Mouse (Mus musculus): ENCODE measurements around the gene Ppara. TPM values are rescaled to one million over a fixed set of nuclear protein-coding genes. Genes with fewer than 3 reads are reported as not detected.

The Ppara gene
- total RNA-seq, 2 experiments from 2014 or later = 3.3 to 4.2 TPM

DNA sequence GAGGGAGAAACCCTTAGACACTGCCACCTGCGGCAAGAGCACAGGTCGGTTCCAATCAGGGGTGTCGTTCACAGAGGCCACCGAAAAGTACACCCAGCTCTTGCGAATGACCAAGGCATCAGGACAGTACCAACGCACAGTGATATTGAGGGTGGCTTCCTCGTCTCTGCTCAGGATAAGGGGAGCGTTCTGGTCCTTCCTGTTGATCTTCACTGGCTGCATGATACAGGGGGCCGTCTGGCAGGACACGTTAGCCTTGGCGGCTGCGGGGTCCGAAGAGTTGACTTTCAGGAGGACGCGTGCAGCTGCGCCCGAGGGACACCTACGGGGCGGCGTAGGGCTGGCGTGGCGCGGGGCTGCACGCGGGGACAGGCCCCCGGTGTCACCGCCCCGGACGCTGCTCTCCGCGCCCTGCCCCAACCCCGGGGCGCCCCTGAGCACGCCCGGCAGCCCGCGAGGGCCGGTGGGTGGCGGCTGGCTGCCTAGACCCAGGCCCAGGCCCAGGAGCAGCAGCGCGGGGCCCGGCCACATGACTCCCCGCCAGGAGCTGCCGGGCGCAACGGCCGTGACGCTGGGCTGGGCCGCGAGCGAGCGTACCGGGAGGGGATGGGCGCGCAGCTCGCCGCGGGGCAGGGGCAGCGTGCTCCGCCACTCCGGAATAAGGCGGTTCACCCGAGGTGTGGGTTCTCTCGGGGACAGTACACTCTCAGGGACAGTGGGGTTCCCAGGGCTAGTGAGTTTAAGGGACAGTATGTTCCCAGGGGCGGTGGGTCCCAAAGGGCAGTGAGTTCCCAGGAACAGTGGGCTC lies 86.6 kb downstream of the Ppara start, which contains the start of gene Pkdrej:
Gene Pkdrej, minus strand, starts transcription at position 532 of the 808 bp plus-strand sequence.
- intact Hi-C loops (cut with DNase I) = no loop called here
- DNase-seq (ENCODE audit: low spot score in 2 of 2) = peak; percentile 27 to 54

DNA sequence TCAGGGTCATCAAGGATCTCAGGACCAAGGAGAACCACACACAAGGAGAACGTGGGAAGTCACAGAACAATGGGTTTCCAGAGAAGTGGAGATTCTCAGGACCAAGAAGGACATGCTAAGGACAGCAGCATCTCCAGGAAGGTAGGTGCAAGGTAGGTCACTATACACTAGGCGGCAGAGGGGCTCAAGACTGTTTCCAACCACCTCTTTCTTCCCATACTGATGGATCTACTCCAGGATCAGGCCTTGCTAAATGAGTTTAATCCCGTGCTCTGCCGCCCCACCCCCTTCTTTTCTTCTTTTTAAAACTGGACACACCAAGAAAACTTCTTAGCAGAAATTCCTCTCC lies 87.2 kb downstream of the Ppara start:
- DNase-seq (ENCODE audit: low spot score in 2 of 2) = no peak
- intact Hi-C loops (cut with DNase I) = no loop called here

DNA sequence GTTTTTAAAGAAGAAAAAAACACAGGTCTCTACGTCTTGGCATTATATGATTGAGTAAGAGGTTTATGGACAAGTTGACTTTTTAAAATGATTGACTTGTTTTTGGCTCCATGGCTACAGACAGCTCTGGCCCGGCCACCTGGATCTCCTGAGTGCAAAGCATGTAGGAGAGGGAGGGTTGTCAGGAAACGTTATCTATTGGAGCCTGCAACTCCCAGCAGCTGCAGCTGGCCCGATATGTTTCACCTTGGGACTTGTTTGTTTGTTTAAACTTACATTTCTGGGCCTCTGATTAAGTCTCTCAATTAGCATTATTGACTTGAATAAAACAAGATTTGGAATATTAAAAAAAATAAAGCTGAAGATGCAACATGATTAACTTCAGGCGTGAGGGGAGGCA lies 91.9 kb downstream of the Ppara start:
- intact Hi-C loops (cut with DNase I) = no loop called here
- no peak for DNase-seq (ENCODE audit: low spot score in 2 of 2)

DNA sequence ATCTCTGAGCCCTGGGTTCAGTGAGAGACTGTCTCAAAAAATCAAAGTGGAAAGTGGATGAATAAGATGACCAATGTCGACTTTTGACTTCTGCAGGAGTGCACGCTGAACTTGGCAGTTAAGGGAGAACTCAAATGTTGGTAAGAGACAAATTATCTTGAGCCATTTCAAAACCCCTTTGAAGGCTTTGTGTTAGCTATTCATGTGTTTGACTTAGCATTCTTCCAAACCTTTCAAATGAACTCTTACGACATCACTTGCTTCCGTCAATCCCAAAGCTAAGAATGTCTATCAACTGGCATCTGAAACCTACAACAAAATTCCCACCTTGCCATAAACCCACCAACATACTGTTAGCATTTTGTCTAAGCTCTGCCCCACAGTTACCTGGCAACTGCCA lies 93.3 kb downstream of the Ppara start:
- intact Hi-C loops (cut with DNase I) = no loop called here
- no peak for DNase-seq (ENCODE audit: low spot score in 2 of 2)

DNA sequence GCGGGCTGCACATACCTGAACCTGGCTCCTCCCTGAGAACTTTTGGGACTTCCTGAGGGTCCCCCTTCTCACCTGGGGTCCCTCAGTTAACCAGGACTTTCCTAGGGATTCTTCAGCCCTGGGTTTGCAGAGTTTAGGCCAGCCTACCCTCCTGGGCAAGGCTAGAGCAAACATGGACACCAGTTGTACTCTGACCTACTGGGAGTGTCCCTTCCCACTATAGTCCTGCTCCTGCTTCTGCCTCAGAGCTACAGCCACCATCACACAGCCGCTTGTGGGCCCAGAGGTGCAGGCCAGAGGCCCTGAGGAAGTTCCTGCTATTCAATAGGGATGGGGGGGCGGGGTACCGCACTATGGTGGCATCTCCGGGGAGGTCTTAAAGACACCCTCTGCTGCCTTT lies 94.7 kb downstream of the Ppara start:
- DNase-seq (ENCODE audit: low spot score in 2 of 2) = no peak
- intact Hi-C loops (cut with DNase I) = no loop called here

DNA sequence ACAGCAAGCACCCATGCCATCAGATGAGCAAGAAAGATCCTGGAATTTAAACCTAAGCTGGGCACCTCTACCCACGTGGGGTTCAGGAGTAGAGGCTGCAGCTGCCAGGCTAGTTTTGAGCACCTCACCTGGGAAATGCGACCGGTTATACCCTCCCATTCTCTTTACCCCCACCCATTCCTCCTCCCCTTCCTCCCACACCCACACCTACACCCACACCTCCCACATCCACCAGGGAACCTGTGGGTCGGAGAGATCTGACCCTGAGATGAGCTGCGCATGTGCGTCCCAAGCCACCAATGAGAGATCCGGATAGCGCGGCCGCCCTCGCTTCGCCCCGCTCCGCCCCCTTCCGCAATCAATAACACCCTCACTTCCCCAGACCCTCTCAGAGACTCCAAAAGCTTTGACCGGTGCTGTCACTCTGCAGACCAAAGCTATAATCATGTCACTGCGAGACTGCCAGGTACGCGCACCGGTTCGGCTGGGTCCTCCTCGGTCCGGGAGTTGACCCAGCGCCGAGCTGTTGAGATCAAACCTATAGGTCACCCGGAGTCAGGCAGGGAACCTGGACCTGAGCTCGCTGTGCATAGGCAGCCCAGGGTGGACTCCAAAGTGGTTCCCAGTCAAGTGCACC lies 97.3 kb downstream of the Ppara start, which contains the start of gene Ttc38:
Gene Ttc38, plus strand, starts transcription at position 353 of the 637 bp plus-strand sequence.
- DNase-seq (ENCODE audit: low spot score in 2 of 2) = peak; percentile 80 to 87
- intact Hi-C loops (cut with DNase I) = loop anchor here (1.0 kb wide), 1 partner anchor 21 kb away; the partner anchor contains the start of gene Cdpf1

DNA sequence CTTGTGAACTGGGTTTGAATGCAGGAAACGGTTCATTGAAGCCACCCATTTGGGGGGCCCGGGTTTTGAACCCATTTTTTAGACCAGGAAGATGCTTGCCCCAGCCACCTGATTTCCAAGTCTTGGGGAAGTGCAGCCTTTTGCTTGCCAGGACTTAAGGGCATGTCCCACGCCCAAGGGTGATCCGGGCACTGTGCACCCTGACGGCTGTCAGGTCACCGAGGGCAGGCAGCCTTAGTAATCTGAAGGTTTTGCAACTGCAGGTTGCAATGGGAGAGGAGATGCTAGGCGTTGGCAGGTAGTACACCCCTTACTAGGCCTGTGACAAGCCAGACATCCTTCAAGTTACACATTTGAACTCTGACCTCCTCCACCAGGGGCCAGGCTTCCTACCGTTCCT lies 97.8 kb downstream of the Ppara start:
- intact Hi-C loops (cut with DNase I) = loop anchor here (1.0 kb wide), 1 partner anchor 21 kb away; the partner anchor contains the start of gene Cdpf1
- no peak for DNase-seq (ENCODE audit: low spot score in 2 of 2)

DNA sequence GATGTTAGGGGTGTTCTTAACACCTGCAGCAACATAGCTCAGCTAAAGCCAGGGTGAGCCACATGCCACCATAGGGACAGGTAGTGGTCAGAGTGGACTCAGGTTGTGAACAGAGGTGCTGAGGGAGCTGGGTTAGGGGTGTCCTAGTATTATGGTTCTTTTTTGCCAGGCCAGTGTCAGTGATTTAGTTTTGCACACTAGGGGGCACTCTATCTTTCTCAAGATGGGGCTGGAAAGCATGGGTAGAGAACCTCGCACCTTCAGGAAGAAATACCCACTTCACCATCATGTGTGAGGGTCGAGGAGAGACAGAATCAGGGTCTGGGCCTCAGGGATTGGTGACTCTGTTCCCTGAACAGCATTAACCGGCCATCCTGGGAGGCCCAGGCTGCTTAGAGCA lies 100.6 kb downstream of the Ppara start:
- intact Hi-C loops (cut with DNase I) = no loop called here
- DNase-seq (ENCODE audit: low spot score in 2 of 2) = no peak

DNA sequence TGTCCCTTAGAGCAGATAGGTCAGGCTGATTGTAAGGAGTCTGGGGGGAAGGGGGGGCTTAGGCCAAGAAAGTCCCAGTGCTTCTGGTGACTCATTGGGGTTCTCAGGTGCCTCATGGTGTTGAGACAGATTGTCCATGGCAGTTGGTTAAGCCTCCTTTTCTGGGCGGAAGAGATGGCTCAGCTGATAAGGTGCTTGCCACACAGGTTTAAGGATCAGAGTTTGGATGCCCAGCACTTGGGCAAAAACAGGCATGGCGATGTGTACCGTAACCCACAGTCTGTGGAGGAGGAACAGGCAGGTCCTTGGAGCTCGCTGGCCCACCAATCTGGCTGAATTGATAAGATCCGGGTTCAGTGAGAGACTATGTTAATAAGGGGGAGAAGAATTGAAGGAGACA lies 102.1 kb downstream of the Ppara start:
- intact Hi-C loops (cut with DNase I) = no loop called here
- DNase-seq (ENCODE audit: low spot score in 2 of 2) = no peak

DNA sequence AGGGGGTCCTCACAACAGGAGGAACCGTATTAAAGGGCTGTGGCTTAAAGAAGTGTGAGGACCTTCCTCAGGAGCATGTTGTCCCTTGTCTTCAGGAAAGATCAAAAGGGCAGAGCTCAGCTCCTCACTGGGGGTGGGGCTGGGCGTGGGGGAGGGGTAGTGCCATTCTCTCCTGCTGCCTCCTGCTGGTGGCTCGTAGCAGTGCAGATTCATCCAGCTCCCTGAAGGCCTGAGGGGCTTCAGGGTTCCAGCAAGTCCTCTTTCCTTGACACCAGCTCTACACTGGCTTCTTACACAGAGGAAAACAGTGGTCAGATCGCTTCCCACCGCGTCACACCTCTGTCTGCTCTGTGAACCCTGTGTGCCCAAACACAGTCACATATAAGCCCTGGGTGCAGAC lies 106.2 kb downstream of the Ppara start:
- intact Hi-C loops (cut with DNase I) = loop anchor here (1.0 kb wide), 1 partner anchor 125 kb away; no protein-coding TSS in a partner anchor
- DNase-seq (ENCODE audit: low spot score in 2 of 2) = no peak

DNA sequence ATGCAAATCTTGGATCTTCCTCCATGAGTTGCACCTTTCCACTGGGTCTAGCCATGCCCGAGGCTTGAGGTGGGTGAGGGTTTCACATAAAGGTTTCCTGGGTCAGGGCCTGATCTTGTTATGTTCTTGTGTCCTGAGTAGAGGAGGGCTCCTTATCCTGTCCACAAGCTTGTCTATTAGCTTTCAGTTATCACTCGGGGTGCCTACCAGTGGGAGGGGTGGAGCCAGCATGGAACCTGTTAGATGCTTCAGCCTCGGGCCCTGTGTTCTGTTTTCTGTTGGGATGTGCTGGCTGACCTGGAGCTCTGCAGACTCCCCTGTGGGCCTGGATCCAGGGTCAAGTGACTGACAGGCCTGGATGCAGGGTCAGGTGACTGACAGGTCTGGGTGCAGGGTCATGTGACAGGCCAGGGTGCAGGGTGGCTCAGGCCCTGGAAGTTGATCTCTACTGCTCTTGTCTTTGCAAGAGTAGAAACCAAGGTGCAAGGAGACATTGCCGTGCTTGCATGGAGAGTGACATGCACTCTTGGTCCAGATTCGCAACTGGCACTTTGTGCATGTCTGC lies 107.1 kb downstream of the Ppara start:
- intact Hi-C loops (cut with DNase I) = loop anchor here (1.0 kb wide), 1 partner anchor 126 kb away; no protein-coding TSS in a partner anchor

DNA sequence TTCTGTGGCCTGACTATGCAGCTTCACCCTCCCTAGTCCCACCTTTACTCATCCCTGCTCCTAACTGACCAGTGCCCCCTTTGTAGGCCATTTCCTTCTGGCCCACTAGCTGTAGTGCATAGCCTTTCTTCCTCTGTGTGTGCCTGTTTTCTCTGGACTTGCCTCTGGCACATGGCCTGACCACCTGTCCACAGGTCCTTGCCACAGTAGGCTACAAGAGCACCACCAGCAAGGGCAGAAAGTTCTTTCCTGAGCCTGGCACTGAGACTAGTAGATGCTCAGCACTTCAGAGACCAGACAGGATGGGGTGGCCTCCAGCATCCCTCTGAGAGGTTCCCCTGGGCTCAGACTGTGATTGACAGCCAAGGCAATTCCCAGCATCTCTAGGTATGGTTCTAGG lies 110.3 kb downstream of the Ppara start:
- intact Hi-C loops (cut with DNase I) = no loop called here
- no peak for DNase-seq (ENCODE audit: low spot score in 2 of 2)

More for the DNA sequence above, 107.1 kb downstream of the Ppara start:
- no peak for DNase-seq (ENCODE audit: low spot score in 2 of 2)

DNA sequence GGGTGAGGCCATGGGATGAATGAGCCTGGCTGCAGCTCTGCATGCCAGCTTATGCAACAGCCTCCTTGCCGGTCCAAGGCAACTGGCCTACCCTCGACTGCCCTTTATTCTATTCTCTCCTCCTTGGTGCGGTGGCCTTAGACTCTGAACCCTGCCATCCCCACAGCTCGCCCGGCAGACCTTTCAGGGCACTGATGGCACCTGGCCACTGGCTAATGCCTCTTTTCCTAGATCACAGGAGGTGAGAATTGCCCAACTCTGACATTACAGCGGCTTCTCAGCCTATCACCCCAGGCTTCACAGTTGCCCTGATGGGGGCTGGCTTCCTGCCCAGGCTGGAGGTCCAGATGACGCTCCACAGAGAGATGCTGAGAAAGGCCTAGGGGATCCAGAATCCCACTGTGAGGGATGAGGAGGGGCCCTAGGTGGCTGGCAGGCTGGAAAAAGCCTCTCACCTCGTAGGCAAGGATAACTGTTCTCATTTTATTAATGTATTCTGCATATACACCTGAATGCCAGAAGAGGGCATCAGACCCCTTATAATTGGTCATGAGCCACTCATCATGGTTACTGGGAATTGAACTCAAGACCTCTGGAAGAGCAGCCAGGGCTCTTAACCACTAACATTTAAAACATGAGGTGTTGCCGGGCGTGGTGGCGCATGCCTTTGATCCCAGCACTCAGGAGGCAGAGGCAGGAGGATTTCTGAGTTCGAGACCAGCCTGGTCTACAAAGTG lies 117.0 kb downstream of the Ppara start:
- intact Hi-C loops (cut with DNase I) = no loop called here
- no peak for DNase-seq (ENCODE audit: low spot score in 2 of 2)

Small RNA genes lying within 50 kb of the gene (microRNA-seq; reads per million reads assigned to microRNA genes)
- gene Mirlet7b = 63,103 to 79,632 reads per million in 2 experiments
- 1,518 to 1,914 reads per million in 2 experiments for gene Mirlet7c-2

Other genes starting within 250 kb of the Ppara start
- not detected for gene 7530416G11Rik, start 231.8 kb upstream of the Ppara start, total RNA-seq (2021)
- 10 to 100 TPM; 31.3 to 34.4 TPM for gene Wnt7b, start 152.5 kb upstream of the Ppara start, total RNA-seq (2021)
- 10 to 100 TPM; 21.4 to 22.6 TPM for gene Cdpf1, start 76.7 kb downstream of the Ppara start, total RNA-seq (2021)
- gene Pkdrej, start 86.8 kb downstream of the Ppara start, total RNA-seq (2021) = under 1 TPM; 0.69 to 0.92 TPM
- gene Ttc38, start 97.3 kb downstream of the Ppara start, total RNA-seq (2021) = 1 to 10 TPM; 4.0 to 7.1 TPM
- gene Gtse1, start 124.8 kb downstream of the Ppara start, total RNA-seq (2021) = under 1 TPM; 0.50 to 0.82 TPM
- 10 to 100 TPM; 25.3 to 29.3 TPM for gene Trmu, start 144.3 kb downstream of the Ppara start, total RNA-seq (2021)

Measured in left cerebral cortex, postnatal 25 days (tissue).